Mouse (Mus musculus) hindbrain, embryonic 10.5 days (tissue): Measurements from ENCODE around the gene Gm19684. TPM values are rescaled to one million over a fixed set of nuclear protein-coding genes. Genes with fewer than 3 reads are reported as not detected.
A peak's percentile ranks its signal among the peaks of the same experiment; 100 is the strongest.
"Not testable (repeated sequence)": the region's sequence is repeated elsewhere in the genome, so short reads cannot be mapped to it uniquely, and the experiment has no call there.

Experiments
- DNase-seq: peaks from one replicate; pipeline ENCODE4 v3.0.0-alpha.2; 2017; ENCODE audit warnings: low spot score
- H3K27ac ChIP-seq: fragments of 300-500 bp; sonication (generic); 2 replicates; pipeline ENCODE4 v1.5.1; 2016; ENCODE audit warnings: mild to moderate bottlenecking, moderate library complexity
- H3K27me3 ChIP-seq: fragments of 300-500 bp; sonication (generic); 2 replicates; pipeline ENCODE4 v1.6.1; 2016; ENCODE audit warnings: mild to moderate bottlenecking; ENCODE audit not compliant: poor library complexity, insufficient read depth, severe bottlenecking
- H3K36me3 ChIP-seq: fragments of 300-500 bp; sonication (generic); 2 replicates; pipeline ENCODE4 v1.6.1; 2016; ENCODE audit warnings: mild to moderate bottlenecking, moderate library complexity
- H3K4me1 ChIP-seq: fragments of 300-500 bp; sonication (generic); replicated peaks from 2 replicates; pipeline ENCODE4 v1.6.1; 2016; ENCODE audit warnings: mild to moderate bottlenecking
- H3K4me3 ChIP-seq: fragments of 300-500 bp; sonication (generic); 2 replicates; pipeline ENCODE4 v1.5.1; 2016; ENCODE audit warnings: mild to moderate bottlenecking, moderate library complexity
- H3K9me3 ChIP-seq: fragments of 300-500 bp; sonication (generic); 2 replicates; pipeline ENCODE4 v1.6.1; 2016; ENCODE audit warnings: mild to moderate bottlenecking, moderate library complexity
- WGBS: fragments of 180-500 bp; shearing (Covaris S2); methylation state at CpG from one replicate; pipeline ENCODE4 v1.1.7; 2016; 5-methylcytosine and 5-hydroxymethylcytosine counted together
- polyA plus RNA-seq: library from polyadenylated mRNA; unstranded; fragments of >200 nt; fragmentation: Nextera tagmentation; extraction: Ambion mirVana; gene quantifications from 2 replicates; pipeline ENCODE4 v1.2.1, GENCODE M21; 2016

The Gm19684 gene
- polyA plus RNA-seq, 1 experiment from 2014 or later, result not detected

DNA sequence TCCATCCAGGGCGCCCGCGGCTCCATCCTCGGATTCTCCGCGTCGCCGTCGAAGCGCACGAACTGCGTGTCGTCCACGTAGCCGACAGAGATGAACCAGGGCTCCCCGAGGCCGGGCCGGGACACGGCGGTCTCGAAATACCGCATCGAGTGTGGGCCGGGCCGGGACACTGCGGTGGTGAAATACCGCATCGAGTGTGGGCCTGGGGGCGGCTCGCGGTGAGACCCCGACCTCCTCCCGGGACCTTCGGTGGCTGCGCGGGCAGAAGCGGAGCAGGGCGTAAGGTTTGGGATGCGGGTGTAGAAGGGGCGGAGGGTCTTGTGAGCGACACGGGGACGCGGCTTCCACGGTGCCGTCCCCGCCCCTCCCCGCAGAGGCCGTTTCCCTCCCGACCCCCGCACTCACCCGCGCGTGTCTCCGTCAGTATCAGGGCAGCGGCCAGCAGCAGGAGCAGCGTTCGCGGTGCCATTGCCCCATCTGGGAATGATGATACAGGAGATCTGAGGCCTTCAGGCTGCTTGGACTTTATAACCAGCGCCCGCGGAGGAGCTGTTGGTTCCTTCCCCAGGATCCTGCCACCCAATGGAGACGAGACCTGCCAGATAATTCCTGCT is 46.7 kb downstream of the Gm19684 start, which contains the start of gene Gm8909:
TSS of gene Gm8909 (minus strand) at position 499 of the 614 bp plus-strand sequence.
- Histone ChIP-seq H3K27ac (no peak within 1 kb of the TSS), H3K9me3 (no peaks in the 10 kb centered on the region), H3K36me3 (no peaks in the 10 kb centered on the region), H3K27me3 (peaks cover 72% of the 10 kb centered on the region), H3K4me3 (peak within 1 kb of the TSS; percentile 42), H3K4me1 (peaks cover 11% of the 10 kb centered on the region; the same call in 1 of the 2 replicates)
- WGBS, result 1% methylated on average over 63 of the region's 63 CpGs
- DNase-seq, result no peak

DNA sequence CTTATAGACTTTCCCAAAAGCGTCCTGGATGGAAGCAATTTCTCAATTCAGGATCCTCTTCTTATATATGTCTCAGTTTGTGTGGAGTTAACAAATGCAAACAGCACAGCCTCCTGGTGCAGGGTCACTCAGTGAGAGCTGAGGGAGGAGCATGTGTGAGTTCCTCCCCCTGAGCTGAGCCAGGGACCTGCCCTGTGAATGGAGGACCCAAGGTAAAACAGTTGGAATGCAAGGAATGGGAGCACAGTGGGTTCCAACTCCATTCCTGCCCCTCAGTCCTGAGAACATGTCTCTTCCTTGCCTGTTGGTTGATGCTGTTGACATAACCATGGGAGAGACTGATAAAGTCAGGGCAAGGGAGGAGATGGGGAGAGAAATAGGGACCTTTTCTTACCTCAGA is 47.6 kb downstream of the Gm19684 start:
- not testable (repeated sequence) for H3K9me3 ChIP-seq, DNase-seq, H3K36me3 ChIP-seq, H3K4me3 ChIP-seq, H3K27ac ChIP-seq
- WGBS, result 25% methylated on average over 1 of the region's 1 CpGs
- Histone ChIP-seq H3K4me1 (peaks cover 11% of the 10 kb centered on the region; the same call in 1 of the 2 replicates), H3K27me3 (peaks cover 63% of the 10 kb centered on the region)

DNA sequence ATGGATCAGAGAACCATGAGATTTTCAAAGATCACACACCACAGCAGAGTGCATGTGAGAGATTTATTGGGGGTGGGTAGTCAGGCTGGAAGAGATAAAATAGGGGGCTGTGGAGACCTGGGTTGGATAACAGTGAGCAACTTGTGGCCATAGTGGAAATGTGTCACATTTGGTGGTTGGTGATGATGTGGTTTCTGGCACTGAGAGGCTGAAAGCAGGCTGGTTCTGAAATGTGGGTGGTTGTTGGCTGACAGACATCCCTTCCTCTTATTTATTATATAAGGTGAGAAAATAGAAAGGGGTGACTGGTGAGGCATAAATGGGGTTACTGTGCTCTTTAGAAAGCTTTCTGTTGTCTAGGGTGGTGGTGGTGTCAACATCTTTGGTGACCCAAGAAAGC is 48.3 kb downstream of the Gm19684 start:
- DNase-seq, result no peak
- Histone ChIP-seq H3K27ac (no peak overlapping the region), H3K36me3 (no peaks in the 10 kb centered on the region), H3K4me1 (peaks cover 11% of the 10 kb centered on the region; the same call in 1 of the 2 replicates), H3K9me3 (no peaks in the 10 kb centered on the region), H3K4me3 (no peak overlapping the region), H3K27me3 (peaks cover 56% of the 10 kb centered on the region)

DNA sequence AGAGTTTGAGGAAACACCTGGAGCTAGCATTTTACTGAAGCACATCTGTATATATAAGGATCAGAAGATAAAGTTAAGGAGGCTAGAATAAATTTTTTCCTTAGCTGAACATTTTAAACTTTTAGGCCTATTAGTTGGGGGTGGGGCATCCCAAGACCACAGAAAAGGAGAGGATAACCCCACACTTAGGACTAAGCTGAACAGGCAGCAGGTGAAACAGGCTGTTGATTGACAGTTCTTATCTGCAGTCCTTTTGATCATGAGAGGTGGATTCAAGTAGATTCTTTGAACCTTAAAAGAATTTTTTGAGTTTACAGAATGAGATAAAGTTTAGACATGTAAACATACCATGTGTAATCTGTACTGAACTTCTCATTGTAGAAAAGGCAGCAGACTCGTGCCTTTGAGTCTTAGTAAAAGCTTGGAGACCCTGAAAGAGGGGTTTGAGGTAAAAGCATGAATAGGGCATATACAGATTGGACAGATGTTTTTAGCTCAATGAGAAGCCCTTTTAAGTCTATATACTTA is 48.9 kb downstream of the Gm19684 start:
- H3K27me3 ChIP-seq, result peaks cover 50% of the 10 kb centered on the region
- DNase-seq, result no peak

DNA sequence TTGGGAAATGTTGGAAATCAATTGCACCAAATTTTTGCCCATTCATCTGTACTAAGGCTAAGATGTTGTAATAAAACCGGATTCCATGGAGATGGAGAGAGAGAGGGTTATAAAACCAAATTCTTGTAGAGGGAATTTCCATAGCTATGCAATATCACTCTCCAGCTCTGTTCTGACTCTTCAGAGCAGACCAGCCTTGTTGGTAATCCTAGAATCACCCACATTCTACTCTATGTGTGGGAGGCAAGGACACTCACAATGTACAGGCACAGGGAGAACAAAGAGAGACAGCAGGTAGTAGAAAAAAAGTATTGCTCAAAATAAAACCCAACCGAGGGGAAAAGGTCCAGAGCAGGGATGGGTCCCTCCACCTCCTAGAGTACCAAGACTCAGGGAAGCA is 54.7 kb downstream of the Gm19684 start:
- not testable (repeated sequence) for H3K4me3 ChIP-seq, H3K4me1 ChIP-seq, H3K27ac ChIP-seq, DNase-seq, H3K36me3 ChIP-seq, H3K9me3 ChIP-seq
- no CpG with 5 or more reads among the region's 2 CpGs for WGBS
- H3K27me3 ChIP-seq, result peaks cover 31% of the 10 kb centered on the region

More for the DNA sequence above, 48.9 kb downstream of the Gm19684 start:
- peaks cover 11% of the 10 kb centered on the region; the same call in 1 of the 2 replicates for H3K4me1 ChIP-seq
- WGBS, result 61% methylated on average over 1 of the region's 1 CpGs
- H3K9me3 ChIP-seq, result no peaks in the 10 kb centered on the region
- H3K4me3 ChIP-seq, result no peak overlapping the region
- H3K36me3 ChIP-seq, result no peaks in the 10 kb centered on the region
- no peak overlapping the region for H3K27ac ChIP-seq

DNA sequence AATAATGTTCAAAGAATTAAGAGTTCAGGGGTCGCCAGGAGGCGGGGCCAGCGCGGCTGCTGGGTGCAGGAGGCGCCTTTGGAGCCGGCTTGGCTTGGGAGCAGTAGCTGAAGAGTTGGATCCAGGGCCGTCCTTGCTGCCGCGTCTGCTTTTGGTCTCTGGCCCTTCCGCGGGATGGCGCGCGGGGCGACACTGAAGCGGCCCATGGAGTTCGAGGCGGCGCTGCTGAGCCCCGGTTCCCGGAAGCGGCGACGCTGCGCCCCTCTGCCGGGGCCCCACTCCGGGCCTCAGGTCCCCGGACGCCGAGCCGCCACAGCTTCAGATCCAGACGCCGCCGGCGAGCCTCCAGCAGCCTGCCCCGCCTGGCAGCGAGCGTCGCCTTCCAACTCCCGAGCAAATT is 57.5 kb downstream of the Gm19684 start:
- H3K9me3 ChIP-seq, H3K4me1 ChIP-seq, H3K27ac ChIP-seq, H3K36me3 ChIP-seq: not testable (repeated sequence)
- under 1% methylated on average over 40 of the region's 40 CpGs for WGBS
- Histone ChIP-seq H3K27me3 (peaks cover 56% of the 10 kb centered on the region), H3K4me3 (peak overlapping the region; percentile 48)
- peak; percentile 65 for DNase-seq

Other genes with a start within 250 kb of the Gm19684 start
- gene Dhx16, start 241.9 kb upstream of the Gm19684 start, polyA plus RNA-seq, result 53.0 and 58.9 TPM in 2 replicates
- gene 2310061I04Rik, start 224.2 kb upstream of the Gm19684 start, polyA plus RNA-seq, result 27.7 and 29.7 TPM in 2 replicates
- gene Atat1, start 211.6 kb upstream of the Gm19684 start, polyA plus RNA-seq, result 136 and 227 TPM in 2 replicates
- 75.7 and 88.1 TPM in 2 replicates for gene Mrps18b, start 205.3 kb upstream of the Gm19684 start, polyA plus RNA-seq
- 59.9 and 64.5 TPM in 2 replicates for gene Ppp1r10, start 205.2 kb upstream of the Gm19684 start, polyA plus RNA-seq
- 105 and 116 TPM in 2 replicates for gene Abcf1, start 151.9 kb upstream of the Gm19684 start, polyA plus RNA-seq
- 50.5 and 55.2 TPM in 2 replicates for gene Gnl1, start 141.8 kb upstream of the Gm19684 start, polyA plus RNA-seq
- gene Prr3, start 141.4 kb upstream of the Gm19684 start, polyA plus RNA-seq, result 46.1 and 52.0 TPM in 2 replicates
- 4.3 and 4.9 TPM in 2 replicates for gene H2-T24, start 101.1 kb upstream of the Gm19684 start, polyA plus RNA-seq
- 4.0 and 4.2 TPM in 2 replicates for gene H2-T23, start 88.8 kb upstream of the Gm19684 start, polyA plus RNA-seq
- gene H2-T22, start 78.9 kb upstream of the Gm19684 start, polyA plus RNA-seq, result 7.4 and 8.9 TPM in 2 replicates
- gene Gm6034, start 78.7 kb upstream of the Gm19684 start, polyA plus RNA-seq, result not detected in 2 replicates
- not detected in 2 replicates for gene Gm11127, start 63.3 kb upstream of the Gm19684 start, polyA plus RNA-seq
- gene Gm7030, start 7.7 kb downstream of the Gm19684 start, polyA plus RNA-seq, result not detected in 2 replicates
- 0.22 TPM in 1 of 2 replicates, not detected in the other for gene Gm8909, start 46.9 kb downstream of the Gm19684 start, polyA plus RNA-seq
- gene H2-T3, start 68.6 kb downstream of the Gm19684 start, polyA plus RNA-seq, result not detected in 2 replicates
- 98.6 and 110 TPM in 2 replicates for gene Rpp21, start 136.4 kb downstream of the Gm19684 start, polyA plus RNA-seq
- gene Trim39, start 150.6 kb downstream of the Gm19684 start, polyA plus RNA-seq, result 21.1 and 23.8 TPM in 2 replicates
- gene H2-M10.2, start 164.8 kb downstream of the Gm19684 start, polyA plus RNA-seq, result 0.20 and 0.22 TPM in 2 replicates
- not detected in 2 replicates for gene H2-M10.1, start 204.5 kb downstream of the Gm19684 start, polyA plus RNA-seq
- not detected in 2 replicates for gene H2-M10.3, start 246.7 kb downstream of the Gm19684 start, polyA plus RNA-seq